Mouse (Mus musculus): ENCODE data around the gene Sval3.

Gene Sval3

GRCm38 (mm10) chr6:41967840-41968239, at the start of gene Sval3:
TSS of gene Sval3 (plus strand) at chr6:41968140.
- DNase-seq (ENCODE audit: low read depth, low spot score): no peak

GRCm38 (mm10) chr6:41951330-41951729, 16.6 kb upstream of the Sval3 start, which contains the start of gene Sval1:
TSS of gene Sval1 (plus strand) at chr6:41951630.
- DNase-seq (ENCODE audit: low read depth, low spot score): no peak

Data from skeletal muscle tissue, adult 2 months (tissue).